Mouse (Mus musculus) MEL (cell line): ENCODE measurements around the gene Cry2. TPM values are rescaled to one million over a fixed set of nuclear protein-coding genes. Genes with fewer than 3 reads are reported as not detected.

ENCODE experiments used
- DNase-seq: peaks from one replicate; pipeline ENCODE4 v3.0.0; 2011; ENCODE audit warnings: low read depth, low spot score
- H3K27ac ChIP-seq: 2 replicates; pipeline ENCODE4 v1.5.1; 2012; ENCODE audit warnings: low read depth, mild to moderate bottlenecking, control low read depth, low read length, moderate library complexity; ENCODE audit not compliant: control insufficient read depth
- H3K27me3 ChIP-seq, 2 experiments: fragments of 150-350 bp in 1 of 2; sonication (generic) in 1 of 2; 2 replicates each; pipeline ENCODE4 v1.6.1; 2012; ENCODE audit warnings: low read length in 2 of 2, mild to moderate bottlenecking in 2 of 2, improper control_type of control experiment in 1 of 2, moderate library complexity in 1 of 2; ENCODE audit not compliant: insufficient read depth in 2 of 2, control insufficient read depth in 1 of 2
- H3K36me3 ChIP-seq, 2 experiments: 2 replicates each; pipeline ENCODE4 v1.6.1; 2012 to 2014; ENCODE audit warnings: low read length in 2 of 2, improper control_type of control experiment in 1 of 2, inconsistent platforms in 1 of 2, mild to moderate bottlenecking in 1 of 2; ENCODE audit not compliant: insufficient read depth in 2 of 2, control insufficient read depth in 1 of 2
- H3K4me1 ChIP-seq, 2 experiments: fragments of 150-350 bp in 1 of 2; sonication (generic) in 1 of 2; 2 replicates each; pipeline ENCODE4 v1.6.1; 2012; ENCODE audit warnings: low read length in 2 of 2, improper control_type of control experiment in 1 of 2, mild to moderate bottlenecking in 1 of 2; ENCODE audit not compliant: insufficient read depth in 2 of 2, control insufficient read depth in 1 of 2
- H3K4me3 ChIP-seq, 2 experiments: fragments of 150-350 bp in 1 of 2; sonication (generic) in 1 of 2; 2 replicates each; pipeline ENCODE4 v1.5.1; 2012; ENCODE audit warnings: low read depth in 2 of 2, low read length in 2 of 2, mild to moderate bottlenecking in 2 of 2, moderate library complexity in 2 of 2, control low read depth in 1 of 2, improper control_type of control experiment in 1 of 2; ENCODE audit not compliant: control insufficient read depth in 1 of 2, insufficient read depth in 1 of 2
- H3K79me2 ChIP-seq: 2 replicates; pipeline ENCODE4 v1.6.1; 2012; ENCODE audit warnings: mild to moderate bottlenecking, low read length, moderate library complexity; ENCODE audit not compliant: control insufficient read depth, poor library complexity, insufficient read depth
- H3K9ac ChIP-seq: 2 replicates; pipeline ENCODE4 v1.6.1; 2012; ENCODE audit warnings: low read depth, mild to moderate bottlenecking, control low read depth, low read length, moderate library complexity; ENCODE audit not compliant: control insufficient read depth, poor library complexity, severe bottlenecking
- H3K9me3 ChIP-seq: fragments of 150-350 bp; sonication (generic); replicated peaks from 2 replicates; pipeline ENCODE4 v1.6.1; 2012; ENCODE audit warnings: mild to moderate bottlenecking, low read length, improper control_type of control experiment, moderate library complexity; ENCODE audit not compliant: insufficient read depth
- E2F4 ChIP-seq: IDR thresholded peaks from 2 replicates; pipeline ENCODE4 v1.6.1; 2011; ENCODE audit warnings: low read depth, low read length, improper control_type of control experiment, borderline replicate concordance
- ETS1 ChIP-seq: IDR thresholded peaks from 2 replicates; pipeline ENCODE4 v1.6.1; 2012; ENCODE audit warnings: low read depth, mild to moderate bottlenecking, inconsistent platforms, low read length, improper control_type of control experiment, moderate library complexity
- HCFC1 ChIP-seq: IDR thresholded peaks from 2 replicates; pipeline ENCODE4 v1.6.1; 2012; ENCODE audit warnings: low read depth, mild to moderate bottlenecking, inconsistent platforms, low read length, improper control_type of control experiment, moderate library complexity
- KAT2A ChIP-seq: conservative IDR thresholded peaks from 2 replicates; pipeline ENCODE4 v1.6.1; 2012; ENCODE audit warnings: low read depth, low read length, improper control_type of control experiment, inconsistent platforms
- MAFK ChIP-seq: IDR thresholded peaks from 2 replicates; pipeline ENCODE4 v1.6.1; 2011; ENCODE audit warnings: low read depth, mild to moderate bottlenecking, low read length, improper control_type of control experiment, borderline replicate concordance
- MAX ChIP-seq: IDR thresholded peaks from 2 replicates; pipeline ENCODE4 v1.6.1; 2011; ENCODE audit warnings: low read length, improper control_type of control experiment
- MEF2A ChIP-seq: IDR thresholded peaks from 2 replicates; pipeline ENCODE4 v1.6.1; 2014; ENCODE audit warnings: low read depth, mild to moderate bottlenecking, inconsistent platforms, low read length, improper control_type of control experiment; ENCODE audit not compliant: poor library complexity, insufficient replicate concordance, severe bottlenecking; ENCODE audit errors: extremely low read depth
- MYB ChIP-seq: IDR thresholded peaks from 2 replicates; pipeline ENCODE4 v1.6.1; 2011; ENCODE audit warnings: mild to moderate bottlenecking, low read depth, low read length, improper control_type of control experiment
- MYC ChIP-seq: IDR thresholded peaks from 2 replicates; pipeline ENCODE4 v1.6.1; 2011; ENCODE audit warnings: low read depth, mild to moderate bottlenecking, low read length, improper control_type of control experiment, moderate library complexity
- NELFE ChIP-seq: IDR thresholded peaks from 2 replicates; pipeline ENCODE4 v1.6.1; 2011; ENCODE audit warnings: low read depth, low read length, improper control_type of control experiment
- POLR2AphosphoS5 ChIP-seq: IDR thresholded peaks from 2 replicates; pipeline ENCODE4 v1.6.1; 2012; ENCODE audit warnings: low read depth, borderline replicate concordance, mild to moderate bottlenecking, inconsistent platforms, low read length, moderate library complexity, mixed read lengths
- RCOR1 ChIP-seq: IDR thresholded peaks from 2 replicates; pipeline ENCODE4 v1.6.1; 2012; ENCODE audit warnings: low read depth, mild to moderate bottlenecking, inconsistent platforms, low read length, improper control_type of control experiment
- SIN3A ChIP-seq: IDR thresholded peaks from 2 replicates; pipeline ENCODE4 v1.6.1; 2012; ENCODE audit warnings: low read length, improper control_type of control experiment, inconsistent platforms
- USF1 ChIP-seq: IDR thresholded peaks from 2 replicates; pipeline ENCODE4 v1.6.1; 2014; ENCODE audit warnings: low read depth, mild to moderate bottlenecking, inconsistent platforms, low read length, improper control_type of control experiment, moderate library complexity
- USF2 ChIP-seq, 2 experiments: IDR thresholded peaks; 2 replicates each; pipeline ENCODE4 v1.6.1; 2011 to 2012; ENCODE audit warnings: improper control_type of control experiment in 2 of 2, low read length in 2 of 2, borderline replicate concordance in 1 of 2, inconsistent platforms in 1 of 2, low read depth in 1 of 2, mild to moderate bottlenecking in 1 of 2; ENCODE audit not compliant: insufficient read depth in 1 of 2
- ZMIZ1 ChIP-seq: IDR thresholded peaks from 2 replicates; pipeline ENCODE4 v1.6.1; 2012; ENCODE audit warnings: low read depth, mild to moderate bottlenecking, inconsistent platforms, low read length, improper control_type of control experiment, moderate library complexity
- polyA plus RNA-seq, 2 experiments: library from polyadenylated mRNA; stranded (reverse) in 1 of 2; unstranded in 1 of 2; fragments of >175 nt in 1 of 2; fragments of >200 nt in 1 of 2; gene quantifications; 2 replicates each; pipeline versions ENCODE4 v1.2.1 to v1.2.4; 2012; ENCODE audit warnings: low replicate concordance in 2 of 2, low read depth in 1 of 2; ENCODE audit not compliant: insufficient read length in 2 of 2, insufficient read depth in 1 of 2, missing spikeins in 1 of 2
- total RNA-seq: library from RNA; depleted of rRNA; stranded (reverse); fragments of 300-350 nt; gene quantifications from 2 replicates; pipeline ENCODE4 v1.2.3, GENCODE M21; 2012

Gene Cry2
- total and polyA plus RNA-seq, 3 experiments, result 13.3 to 36.2 TPM; not detected in 1

- no peaks in the 10 kb centered on the region for H3K27me3 ChIP-seq
- TF ChIP-seq RCOR1 (no peak), MYC (no peak), ETS1 (no peak), MYB (no peak), MAFK (no peak), POLR2AphosphoS5 (no peak), MEF2A (no peak)
- TF ChIP-seq, all 39 proteins: peak for 0
- no peak overlapping the region for H3K4me3 ChIP-seq
- H3K36me3 ChIP-seq, result peaks cover 0 to 33% of the 10 kb centered on the region in 2 experiments; a peak in 2 of 4 replicates
- no peak overlapping the region for H3K27ac ChIP-seq
- no peaks in the 10 kb centered on the region for H3K9me3 ChIP-seq
- DNase-seq, result no peak
- H3K4me1 ChIP-seq, result no peaks in the 10 kb centered on the region
- no peak overlapping the region for H3K9ac ChIP-seq
- 0 out of 2 replicates have a peak, but pooled peaks cover 2% of the 10 kb centered on the region for H3K79me2 ChIP-seq
Observed at GRCm38 (mm10) chr2:92421723-92422387, 12.0 kb downstream of the Cry2 start.

GRCm38 (mm10) chr2:92411705-92412104 is 22.1 kb downstream of the Cry2 start:
- peaks cover 0 to 50% of the 10 kb centered on the region in 2 experiments; a peak in 2 of 4 replicates for H3K36me3 ChIP-seq

GRCm38 (mm10) chr2:92408309-92409045 is 25.4 kb downstream of the Cry2 start:
- peaks cover 0 to 32% of the 10 kb centered on the region in 2 experiments; a peak in 2 of 4 replicates for H3K36me3 ChIP-seq
- DNase-seq, result no peak
- no peak overlapping the region for H3K27ac ChIP-seq

More at GRCm38 (mm10) chr2:92411705-92412104, 22.1 kb downstream of the Cry2 start:
- no peaks in the 10 kb centered on the region for H3K4me1 ChIP-seq
- H3K27ac ChIP-seq, result no peak overlapping the region
- no peak overlapping the region for H3K9ac ChIP-seq
- no peaks in the 10 kb centered on the region for H3K9me3 ChIP-seq
- H3K27me3 ChIP-seq, result no peaks in the 10 kb centered on the region
- H3K79me2 ChIP-seq, result no peaks in the 10 kb centered on the region
- DNase-seq, result no peak
- TF ChIP-seq ZMIZ1 (no peak), KAT2A (no peak), MYC (no peak), E2F4 (no peak), HCFC1 (no peak), NELFE (no peak), SIN3A (no peak)
- H3K4me3 ChIP-seq, result no peak overlapping the region

More at GRCm38 (mm10) chr2:92408309-92409045, 25.4 kb downstream of the Cry2 start:
- Histone ChIP-seq H3K4me1 (no peaks in the 10 kb centered on the region), H3K79me2 (no peaks in the 10 kb centered on the region), H3K27me3 (no peaks in the 10 kb centered on the region), H3K4me3 (no peak overlapping the region), H3K9ac (no peak overlapping the region), H3K9me3 (no peaks in the 10 kb centered on the region)
- TF ChIP-seq USF2 (IDR thresholded peaks at IDR 0.05; ENCODE audit: borderline replicate concordance in 1 of 2, insufficient read depth in 1 of 2, low read depth in 1 of 2, low read length in 2 of 2) (no peak), USF1 (peak; percentile 35; the same call in 1 of the 2 replicates), MAX (no peak)
